Comparison of ENCODE assay signal across 21 mouse cellular contexts in genomic region chr14:56697836-56698235, GRCm38 (mm10). TPM values are rescaled to one million over a fixed set of nuclear protein-coding genes. Genes with fewer than 3 reads are reported as not detected.
DNase-seq lines count a peak whose midpoint lies in the region; ATAC-seq and TF ChIP-seq lines count a peak whose summit lies in the region.
"Had no signal": no experiment of that assay in that cellular context is flagged by ENCODE, and none has a peak within 500 bp of the region (broad histone marks: within the 10 kb centered on the region; RNA-seq: fewer than 3 reads in every experiment).

No protein-coding gene starts in this region.

- no peak for ATAC-seq in neural tube, embryonic 15.5 days (ENCODE audit: low FRiP score)
- ATAC-seq in limb, embryonic 15.5 days (ENCODE audit: insufficient number of reproducible peaks, low FRiP score, low TSS enrichment, low read depth): no peak
- ATAC-seq: forebrain, embryonic 14.5 days; forebrain, embryonic 16.5 days had no signal

- H3K27ac ChIP-seq in layer of hippocampus, adult 2 months: peak overlapping the region; percentile 0; the same call in 1 of the 2 replicates
- H3K27ac ChIP-seq in neural tube, embryonic 15.5 days (replicated peaks): no peak overlapping the region
- H3K27ac ChIP-seq in limb, embryonic 15.5 days: peak overlapping the region; percentile 7; the same call in 1 of the 2 replicates
- no peak overlapping the region for H3K27ac ChIP-seq in thymus, adult 2 months (ENCODE audit: control insufficient read depth, insufficient read depth, low read length)
- H3K27ac ChIP-seq: embryonic facial prominence, embryonic 13.5 days; forebrain, embryonic 10.5 days; forebrain, embryonic 12.5 days had no signal

- no peaks in the 10 kb centered on the region for H3K4me1 ChIP-seq in neural tube, embryonic 15.5 days
- no peaks in the 10 kb centered on the region for H3K4me1 ChIP-seq in limb, embryonic 15.5 days
- no peaks in the 10 kb centered on the region for H3K4me1 ChIP-seq in thymus, adult 2 months (replicated peaks; ENCODE audit: control insufficient read depth, insufficient read depth, low read length)
- H3K4me1 ChIP-seq: embryonic facial prominence, embryonic 13.5 days; forebrain, embryonic 10.5 days; forebrain, embryonic 12.5 days had no signal

- no peak for TF ChIP-seq CTCF in layer of hippocampus, adult 2 months (conservative IDR thresholded peaks at IDR 0.05)
- TF ChIP-seq CTCF in thymus, adult 2 months (IDR thresholded peaks at IDR 0.05; ENCODE audit: borderline replicate concordance, control insufficient read depth, extremely low read depth, insufficient read depth, low read length, poor library complexity): no peak

- H3K4me3 ChIP-seq in layer of hippocampus, adult 2 months: no peak overlapping the region
- no peak overlapping the region for H3K4me3 ChIP-seq in neural tube, embryonic 15.5 days (replicated peaks)
- no peak overlapping the region for H3K4me3 ChIP-seq in limb, embryonic 15.5 days
- H3K4me3 ChIP-seq in thymus, adult 2 months (ENCODE audit: control insufficient read depth, insufficient read depth, low read length): no peak overlapping the region
- H3K4me3 ChIP-seq: embryonic facial prominence, embryonic 13.5 days; forebrain, embryonic 10.5 days; forebrain, embryonic 12.5 days had no signal

- no peak for TF ChIP-seq POLR2A in thymus, adult 2 months (IDR thresholded peaks at IDR 0.05; ENCODE audit: control insufficient read depth, extremely low read depth, insufficient read depth, low read length, poor library complexity)

- H3K36me3 ChIP-seq in neural tube, embryonic 15.5 days: peaks cover 70% of the 10 kb centered on the region
- peaks cover 67% of the 10 kb centered on the region for H3K36me3 ChIP-seq in limb, embryonic 15.5 days
- H3K36me3 ChIP-seq in thymus, adult 2 months (ENCODE audit: control insufficient read depth, insufficient read depth, low read length): peaks cover 77% of the 10 kb centered on the region

- no peaks in the 10 kb centered on the region for H3K27me3 ChIP-seq in neural tube, embryonic 15.5 days (replicated peaks)
- no peaks in the 10 kb centered on the region for H3K27me3 ChIP-seq in limb, embryonic 15.5 days
- H3K27me3 ChIP-seq in thymus, adult 2 months (ENCODE audit: control insufficient read depth, insufficient read depth, low read length): no peaks in the 10 kb centered on the region
- H3K27me3 ChIP-seq: embryonic facial prominence, embryonic 13.5 days; forebrain, embryonic 12.5 days had no signal

- H3K9me3 ChIP-seq in neural tube, embryonic 15.5 days (replicated peaks): no peaks in the 10 kb centered on the region
- no peaks in the 10 kb centered on the region for H3K9me3 ChIP-seq in limb, embryonic 15.5 days
- H3K9me3 ChIP-seq: embryonic facial prominence, embryonic 13.5 days; forebrain, embryonic 10.5 days; forebrain, embryonic 12.5 days had no signal

- no peak for DNase-seq in layer of hippocampus, adult 2 months (ENCODE audit: low spot score in 2 of 2)
- DNase-seq in layer of hippocampus, adult 8-10 months (ENCODE audit: low spot score in 2 of 2): no peak
- DNase-seq in neural tube, embryonic 10.5 days (ENCODE audit: extremely low spot score, low spot score): peak; percentile 7
- peak; percentile 14 for DNase-seq in forelimb bud, embryonic 11.5 days (ENCODE audit: low read depth, low spot score)
- DNase-seq in thymus, adult 2 months: no peak
- DNase-seq in testis, postnatal 10 days (ENCODE audit: low spot score): no peak
- DNase-seq: adrenal gland, adult 2 months; adrenal gland, postnatal 10 days; adrenal gland, postnatal 25 days; cerebellum, adult 11-12 months; cerebellum, adult 2 months; cerebellum, adult 9-10 months; cerebellum, postnatal 10 days; cerebellum, postnatal 25 days had no signal

- 84% methylated on average over 5 of the region's 5 CpGs for WGBS in neural tube, embryonic 15.5 days
- WGBS in limb, embryonic 15.5 days: 81% methylated on average over 5 of the region's 5 CpGs
- WGBS in thymus, adult 2 months: 94% methylated on average over 5 of the region's 5 CpGs

- H3K9ac ChIP-seq in neural tube, embryonic 15.5 days (replicated peaks): no peak overlapping the region
- no peak overlapping the region for H3K9ac ChIP-seq in limb, embryonic 15.5 days
- H3K9ac ChIP-seq: embryonic facial prominence, embryonic 13.5 days; forebrain, embryonic 12.5 days had no signal

- H3K4me2 ChIP-seq in neural tube, embryonic 15.5 days: no peak overlapping the region
- H3K4me2 ChIP-seq in limb, embryonic 15.5 days: no peak overlapping the region
- H3K4me2 ChIP-seq: embryonic facial prominence, embryonic 13.5 days; forebrain, embryonic 12.5 days had no signal

RNA-seq across cellular contexts. Expression of gene Mphosph8, which starts 29.8 kb away (rescaled TPM):
- total RNA-seq in layer of hippocampus, adult 2 months (2021): 10 to 100 TPM; 52.2 to 54.6 TPM
- 10 to 100 TPM; 46.5 to 73.2 (median 62.1) TPM for total RNA-seq in layer of hippocampus, adult 8-10 months (2022)
- 37.1 and 44.3 TPM in 2 replicates for polyA plus RNA-seq in neural tube, embryonic 15.5 days (2015; fragmentation: Nextera tagmentation; extraction: Ambion mirVana)
- 21.8 and 24.1 TPM in 2 replicates for polyA plus RNA-seq in limb, embryonic 15.5 days (2015; fragmentation: Nextera tagmentation; extraction: Ambion mirVana)
- 5.3 and 6.9 TPM in 2 replicates for polyA plus RNA-seq in thymus, adult 2 months (2012; rRNA removed)

Comparison
In these comparisons a context has a peak if more than half of its experiments do, and no peak if none do; other contexts are left out.
1. DNase-seq: peak in neural tube, embryonic 10.5 days (single experiment) and forelimb bud, embryonic 11.5 days (single experiment); none in layer of hippocampus, adult 2 months (0 of 2), layer of hippocampus, adult 8-10 months (0 of 2), thymus, adult 2 months (single experiment) and testis, postnatal 10 days (single experiment).
2. H3K27ac ChIP-seq: peak in layer of hippocampus, adult 2 months (single experiment) and limb, embryonic 15.5 days (single experiment); none in neural tube, embryonic 15.5 days (single experiment) and thymus, adult 2 months (single experiment).